In genomic region chr7:143445651-143446460, GRCm38 (mm10) we compare ENCODE assay signal across 8 mouse cellular contexts. TPM values are rescaled to one million over a fixed set of nuclear protein-coding genes. Genes with fewer than 3 reads are reported as not detected.
DNase-seq lines count a peak whose midpoint lies in the region; ATAC-seq lines count a peak whose summit lies in the region.

No protein-coding gene starts in this region.

- no peaks in the 10 kb centered on the region for H3K36me3 ChIP-seq in lung, embryonic 15.5 days
- H3K36me3 ChIP-seq in forebrain, embryonic 13.5 days (ENCODE audit: poor library complexity, severe bottlenecking), result no peaks in the 10 kb centered on the region

- DNase-seq in lung, postnatal 25 days (ENCODE audit: low spot score), result no peak
- peak; percentile 46 to 61 for DNase-seq in kidney, postnatal 4 days
- peak; percentile 53 for DNase-seq in retina, embryonic 14.5 days (ENCODE audit: low spot score)
- DNase-seq in cerebellum, adult 11-12 months, result no peak
- no peak for DNase-seq in thymus, postnatal 14 days
- DNase-seq in thymus, postnatal 10 days (ENCODE audit: low spot score in 2 of 2), result no peak

- ATAC-seq in lung, embryonic 15.5 days (ENCODE audit: borderline replicate concordance, extremely low read depth, low FRiP score, low TSS enrichment), result no peak
- ATAC-seq in forebrain, embryonic 13.5 days, result peak; percentile 37; the same call in 1 of the 2 replicates

- 6% methylated on average over 53 of the region's 53 CpGs for WGBS in lung, embryonic 15.5 days
- WGBS in forebrain, embryonic 13.5 days, result 5% methylated on average over 41 of the region's 53 CpGs

- peak overlapping the region; percentile 72 for H3K4me2 ChIP-seq in lung, embryonic 15.5 days
- peak overlapping the region; percentile 62 for H3K4me2 ChIP-seq in forebrain, embryonic 13.5 days

- no peak overlapping the region for H3K27ac ChIP-seq in lung, embryonic 15.5 days
- peak overlapping the region; percentile 85 for H3K27ac ChIP-seq in forebrain, embryonic 13.5 days

- no peaks in the 10 kb centered on the region for H3K9me3 ChIP-seq in lung, embryonic 15.5 days
- H3K9me3 ChIP-seq in forebrain, embryonic 13.5 days (replicated peaks), result no peaks in the 10 kb centered on the region

- H3K4me3 ChIP-seq in lung, embryonic 15.5 days, result peak overlapping the region; percentile 38
- peak overlapping the region; percentile 39 for H3K4me3 ChIP-seq in forebrain, embryonic 13.5 days

- H3K4me1 ChIP-seq in lung, embryonic 15.5 days, result peaks cover 10% of the 10 kb centered on the region
- peaks cover 32% of the 10 kb centered on the region for H3K4me1 ChIP-seq in forebrain, embryonic 13.5 days

- H3K9ac ChIP-seq in lung, embryonic 15.5 days, result peak overlapping the region; percentile 40
- H3K9ac ChIP-seq in forebrain, embryonic 13.5 days, result peak overlapping the region; percentile 59

- H3K27me3 ChIP-seq in lung, embryonic 15.5 days, result peaks cover 60% of the 10 kb centered on the region
- H3K27me3 ChIP-seq in forebrain, embryonic 13.5 days, result peaks cover 91% of the 10 kb centered on the region

RNA-seq across cellular contexts. Expression of gene Cdkn1c, which starts 15.0 kb away (rescaled TPM):
- polyA plus RNA-seq in lung, embryonic 15.5 days (2015; fragmentation: Nextera tagmentation; extraction: Ambion mirVana), result 553 and 555 TPM in 2 replicates
- 140 and 149 TPM in 2 replicates for polyA plus RNA-seq in forebrain, embryonic 13.5 days (2015; fragmentation: Nextera tagmentation; extraction: Ambion mirVana)

RNA-seq across cellular contexts. Expression of gene Slc22a18, which starts 27.7 kb away (rescaled TPM):
- 1.9 and 2.4 TPM in 2 replicates for polyA plus RNA-seq in lung, embryonic 15.5 days (2015; fragmentation: Nextera tagmentation; extraction: Ambion mirVana)
- polyA plus RNA-seq in forebrain, embryonic 13.5 days (2015; fragmentation: Nextera tagmentation; extraction: Ambion mirVana), result 0.15 and 0.45 TPM in 2 replicates

RNA-seq across cellular contexts. Expression of gene Phlda2, which starts 57.1 kb away (rescaled TPM):
- 4.7 and 4.9 TPM in 2 replicates for polyA plus RNA-seq in lung, embryonic 15.5 days (2015; fragmentation: Nextera tagmentation; extraction: Ambion mirVana)
- 0.55 TPM in 1 of 2 replicates, not detected in the other for polyA plus RNA-seq in forebrain, embryonic 13.5 days (2015; fragmentation: Nextera tagmentation; extraction: Ambion mirVana)

Comparison
In these comparisons a context has a peak if more than half of its experiments do, and no peak if none do; other contexts are left out.
1. DNase-seq: peak in kidney, postnatal 4 days (2 of 2) and retina, embryonic 14.5 days (single experiment); none in lung, postnatal 25 days (single experiment), cerebellum, adult 11-12 months (single experiment), thymus, postnatal 14 days (single experiment) and thymus, postnatal 10 days (0 of 2).